Mouse (Mus musculus): Measurements from ENCODE around the gene Gm49711. TPM values are rescaled to one million over a fixed set of nuclear protein-coding genes. Genes with fewer than 3 reads are reported as not detected.

Gm49711 gene
- polyA plus RNA-seq, 1 experiment from 2014 or later, result 0.86 TPM

GRCm38 (mm10) chr16:92039966-92040365, 18.1 kb upstream of the Gm49711 start:
- WGBS, result 94% methylated on average over 11 of the region's 11 CpGs
- no peak overlapping the region for H3K9ac ChIP-seq
- H3K4me2 ChIP-seq, result no peak overlapping the region
- no peak for ATAC-seq (ENCODE audit: low FRiP score)
- H3K27ac ChIP-seq, result no peak overlapping the region
- no peaks in the 10 kb centered on the region for H3K36me3 ChIP-seq
- no peaks in the 10 kb centered on the region for H3K4me1 ChIP-seq (replicated peaks)
- no peak overlapping the region for H3K4me3 ChIP-seq
- peaks cover 3% of the 10 kb centered on the region for H3K9me3 ChIP-seq
- no peaks in the 10 kb centered on the region for H3K27me3 ChIP-seq

- Histone ChIP-seq H3K4me2 (no peak overlapping the region), H3K36me3 (no peaks in the 10 kb centered on the region), H3K27me3 (0 out of 2 replicates have a peak, but pooled peaks cover 3% of the 10 kb centered on the region), H3K9me3 (0 out of 2 replicates have a peak, but pooled peaks cover 3% of the 10 kb centered on the region), H3K4me1 (replicated peaks) (peaks cover 10% of the 10 kb centered on the region), H3K9ac (no peak overlapping the region), H3K27ac (no peak overlapping the region), H3K4me3 (no peak overlapping the region)
- 84% methylated on average over 7 of the region's 7 CpGs for WGBS
- ATAC-seq (ENCODE audit: low FRiP score), result no peak
Measured at GRCm38 (mm10) chr16:92051777-92052310, 6.3 kb upstream of the Gm49711 start.

- Histone ChIP-seq H3K4me3 (no peak overlapping the region), H3K9me3 (0 out of 2 replicates have a peak, but pooled peaks cover 3% of the 10 kb centered on the region), H3K27ac (no peak overlapping the region), H3K9ac (no peak overlapping the region), H3K4me1 (replicated peaks) (peaks cover 17% of the 10 kb centered on the region), H3K27me3 (0 out of 2 replicates have a peak, but pooled peaks cover 3% of the 10 kb centered on the region), H3K4me2 (no peak overlapping the region), H3K36me3 (no peaks in the 10 kb centered on the region)
- 81% methylated on average over 10 of the region's 10 CpGs for WGBS
- ATAC-seq (ENCODE audit: low FRiP score), result no peak
Measured at GRCm38 (mm10) chr16:92052569-92052968, 5.5 kb upstream of the Gm49711 start.

GRCm38 (mm10) chr16:92056711-92057110, 1.4 kb upstream of the Gm49711 start:
- Histone ChIP-seq H3K27me3 (0 out of 2 replicates have a peak, but pooled peaks cover 3% of the 10 kb centered on the region), H3K4me2 (peak overlapping the region; percentile 85; the same call in 1 of the 2 replicates), H3K9me3 (0 out of 2 replicates have a peak, but pooled peaks cover 3% of the 10 kb centered on the region), H3K9ac (no peak overlapping the region), H3K4me1 (replicated peaks) (peaks cover 31% of the 10 kb centered on the region), H3K36me3 (peaks cover 11% of the 10 kb centered on the region), H3K27ac (no peak overlapping the region), H3K4me3 (no peak overlapping the region)
- no peak for ATAC-seq (ENCODE audit: low FRiP score)
- 77% methylated on average over 2 of the region's 2 CpGs for WGBS

GRCm38 (mm10) chr16:92057456-92057851, 662 bp upstream of the Gm49711 start:
- Histone ChIP-seq H3K36me3 (peaks cover 15% of the 10 kb centered on the region), H3K4me3 (peak overlapping the region; percentile 87), H3K4me2 (peak overlapping the region; percentile 85), H3K9me3 (0 out of 2 replicates have a peak, but pooled peaks cover 3% of the 10 kb centered on the region), H3K9ac (peak overlapping the region; percentile 89), H3K4me1 (replicated peaks) (peaks cover 31% of the 10 kb centered on the region), H3K27me3 (no peaks in the 10 kb centered on the region), H3K27ac (peak overlapping the region; percentile 90)
- 9% methylated on average over 11 of the region's 11 CpGs for WGBS
- peak; percentile 77 for ATAC-seq (ENCODE audit: low FRiP score)

GRCm38 (mm10) chr16:92058644-92059620, 816 bp downstream of the Gm49711 start:
- Histone ChIP-seq H3K4me3 (peak overlapping the region; percentile 87), H3K4me1 (replicated peaks) (peaks cover 35% of the 10 kb centered on the region), H3K9me3 (0 out of 2 replicates have a peak, but pooled peaks cover 3% of the 10 kb centered on the region), H3K9ac (peak overlapping the region; percentile 89), H3K27ac (peak overlapping the region; percentile 90), H3K36me3 (peaks cover 28% of the 10 kb centered on the region), H3K27me3 (no peaks in the 10 kb centered on the region), H3K4me2 (peak overlapping the region; percentile 85)
- WGBS, result 2% methylated on average over 57 of the region's 63 CpGs
- ATAC-seq (ENCODE audit: low FRiP score), result peak; percentile 15; the same call in 1 of the 2 replicates

- Histone ChIP-seq H3K9me3 (no peaks in the 10 kb centered on the region), H3K36me3 (peaks cover 36% of the 10 kb centered on the region), H3K4me2 (peak overlapping the region; percentile 85), H3K4me3 (peak overlapping the region; percentile 87), H3K4me1 (replicated peaks) (peaks cover 35% of the 10 kb centered on the region), H3K27ac (no peak overlapping the region), H3K27me3 (no peaks in the 10 kb centered on the region), H3K9ac (peak overlapping the region; percentile 66)
- 61% methylated on average over 3 of the region's 3 CpGs for WGBS
- ATAC-seq (ENCODE audit: low FRiP score), result no peak
Measured at GRCm38 (mm10) chr16:92060213-92060612, 2.1 kb downstream of the Gm49711 start.

GRCm38 (mm10) chr16:92061586-92061985, 3.5 kb downstream of the Gm49711 start:
- WGBS, result 97% methylated on average over 7 of the region's 7 CpGs
- no peaks in the 10 kb centered on the region for H3K27me3 ChIP-seq
- peaks cover 44% of the 10 kb centered on the region for H3K36me3 ChIP-seq
- H3K27ac ChIP-seq, result no peak overlapping the region
- H3K4me3 ChIP-seq, result no peak overlapping the region
- H3K9ac ChIP-seq, result no peak overlapping the region
- ATAC-seq (ENCODE audit: low FRiP score), result no peak
- H3K9me3 ChIP-seq, result no peaks in the 10 kb centered on the region
- H3K4me2 ChIP-seq, result peak overlapping the region; percentile 85; the same call in 1 of the 2 replicates
- H3K4me1 ChIP-seq (replicated peaks), result peaks cover 35% of the 10 kb centered on the region

GRCm38 (mm10) chr16:92062832-92063231, 4.7 kb downstream of the Gm49711 start:
- no peaks in the 10 kb centered on the region for H3K27me3 ChIP-seq
- ATAC-seq (ENCODE audit: low FRiP score), result no peak
- H3K9ac ChIP-seq, result no peak overlapping the region
- peaks cover 27% of the 10 kb centered on the region for H3K4me1 ChIP-seq (replicated peaks)
- H3K36me3 ChIP-seq, result peaks cover 53% of the 10 kb centered on the region
- H3K27ac ChIP-seq, result no peak overlapping the region
- no peak overlapping the region for H3K4me2 ChIP-seq
- no peak overlapping the region for H3K4me3 ChIP-seq
- H3K9me3 ChIP-seq, result no peaks in the 10 kb centered on the region
- 95% methylated on average over 1 of the region's 1 CpGs for WGBS

- 92% methylated on average over 2 of the region's 2 CpGs for WGBS
- Histone ChIP-seq H3K27me3 (no peaks in the 10 kb centered on the region), H3K4me3 (no peak overlapping the region), H3K27ac (no peak overlapping the region), H3K9ac (no peak overlapping the region), H3K9me3 (no peaks in the 10 kb centered on the region), H3K36me3 (peaks cover 65% of the 10 kb centered on the region), H3K4me1 (replicated peaks) (peaks cover 19% of the 10 kb centered on the region), H3K4me2 (no peak overlapping the region)
- no peak for ATAC-seq (ENCODE audit: low FRiP score)
Measured at GRCm38 (mm10) chr16:92064801-92065200, 6.7 kb downstream of the Gm49711 start.

- H3K27me3 ChIP-seq, result no peaks in the 10 kb centered on the region
- no peak overlapping the region for H3K9ac ChIP-seq
- H3K4me2 ChIP-seq, result no peak overlapping the region
- H3K27ac ChIP-seq, result no peak overlapping the region
- WGBS, result 93% methylated on average over 8 of the region's 8 CpGs
- peaks cover 52% of the 10 kb centered on the region for H3K36me3 ChIP-seq
- H3K9me3 ChIP-seq, result no peaks in the 10 kb centered on the region
- no peaks in the 10 kb centered on the region for H3K4me1 ChIP-seq (replicated peaks)
- ATAC-seq (ENCODE audit: low FRiP score), result no peak
- H3K4me3 ChIP-seq, result no peak overlapping the region
Measured at GRCm38 (mm10) chr16:92070338-92070737, 12.2 kb downstream of the Gm49711 start.

GRCm38 (mm10) chr16:92076797-92077196, 18.7 kb downstream of the Gm49711 start:
- H3K27ac ChIP-seq, result no peak overlapping the region
- no peak overlapping the region for H3K9ac ChIP-seq
- H3K4me2 ChIP-seq, result no peak overlapping the region
- peaks cover 8% of the 10 kb centered on the region for H3K4me1 ChIP-seq (replicated peaks)
- ATAC-seq (ENCODE audit: low FRiP score), result no peak
- H3K36me3 ChIP-seq, result peaks cover 49% of the 10 kb centered on the region
- no peak overlapping the region for H3K4me3 ChIP-seq
- no peaks in the 10 kb centered on the region for H3K9me3 ChIP-seq
- WGBS, result 92% methylated on average over 8 of the region's 8 CpGs
- H3K27me3 ChIP-seq, result no peaks in the 10 kb centered on the region
